Comparison of ENCODE assay signal across 22 mouse cellular contexts in the genomic region with DNA sequence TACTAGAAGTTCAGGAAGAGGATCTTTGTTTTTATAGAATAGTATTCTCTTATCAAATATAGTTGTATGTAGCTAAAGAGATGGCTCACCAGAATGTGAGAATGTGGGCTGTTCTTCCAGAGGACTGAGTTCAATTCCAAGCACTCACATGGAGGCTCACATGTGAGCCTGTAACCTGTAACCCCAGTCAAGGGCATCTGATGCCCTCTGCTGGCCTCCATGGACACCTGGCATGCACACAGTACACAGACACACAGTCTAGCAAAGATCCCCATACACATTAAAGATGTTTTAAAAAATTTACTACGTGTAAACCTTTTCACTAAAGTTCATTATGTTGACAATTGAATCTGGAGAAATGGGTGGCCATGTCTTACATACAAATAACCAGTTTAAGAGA.
A peak's percentile ranks its signal among the peaks of the same experiment; 100 is the strongest.
DNase-seq lines count a peak whose midpoint lies in the region; TF ChIP-seq lines count a peak whose summit lies in the region.
"Had no signal": no experiment of that assay in that cellular context is flagged by ENCODE, and none has a peak within 500 bp of the region (broad histone marks: within the 10 kb centered on the region; RNA-seq: fewer than 3 reads in every experiment).

No protein-coding gene starts in this region.

- no peaks in the 10 kb centered on the region for H3K36me3 ChIP-seq in splenic B cell, adult 2 months (ENCODE audit: control insufficient read depth, insufficient read depth, low read length, poor library complexity, severe bottlenecking)
- H3K36me3 ChIP-seq: embryonic facial prominence, embryonic 15.5 days; hindbrain, embryonic 13.5 days; limb, embryonic 13.5 days; midbrain, embryonic 12.5 days; neural tube, embryonic 15.5 days had no signal

- peak; percentile 26 for TF ChIP-seq CTCF in layer of hippocampus, adult 2 months (conservative IDR thresholded peaks at IDR 0.05)

- no peaks in the 10 kb centered on the region for H3K27me3 ChIP-seq in splenic B cell, adult 2 months (ENCODE audit: control insufficient read depth, insufficient read depth, low read length, poor library complexity, severe bottlenecking)
- H3K27me3 ChIP-seq: embryonic facial prominence, embryonic 15.5 days; hindbrain, embryonic 13.5 days; limb, embryonic 13.5 days; midbrain, embryonic 12.5 days; neural tube, embryonic 15.5 days had no signal

- no peak for DNase-seq in layer of hippocampus, adult 2 months (ENCODE audit: low spot score in 2 of 2)
- DNase-seq in layer of hippocampus, adult 18-20 months (ENCODE audit: low spot score in 2 of 2), result no peak
- DNase-seq in A20 (ENCODE audit: low read depth, low spot score), result peak; percentile 29
- DNase-seq in ES-CJ7 (ENCODE audit: low read depth, low spot score), result peak; percentile 14
- peak; percentile 6 for DNase-seq in splenic B cell, adult 2 months (ENCODE audit: low read depth, low spot score)
- DNase-seq in adrenal gland, postnatal 36 days, result no peak
- no peak for DNase-seq in right cerebral cortex, postnatal 4 days
- DNase-seq: adrenal gland, postnatal 14 days; cerebellum, adult 9-10 months; gastrocnemius, postnatal 14 days; heart, adult 11 months; kidney, adult 9 months; kidney, postnatal 36 days; layer of hippocampus, adult 9-11 months; lung, adult 18-20 months; lung, postnatal 10 days; thymus, postnatal 14 days had no signal

- H3K4me3 ChIP-seq in layer of hippocampus, adult 2 months, result no peak overlapping the region
- H3K4me3 ChIP-seq: embryonic facial prominence, embryonic 15.5 days; hindbrain, embryonic 13.5 days; limb, embryonic 13.5 days; midbrain, embryonic 12.5 days; neural tube, embryonic 15.5 days had no signal

- no peak overlapping the region for H3K27ac ChIP-seq in layer of hippocampus, adult 2 months
- H3K27ac ChIP-seq: embryonic facial prominence, embryonic 15.5 days; hindbrain, embryonic 13.5 days; limb, embryonic 13.5 days; midbrain, embryonic 12.5 days; neural tube, embryonic 15.5 days had no signal

Comparison
In these comparisons a context has a peak if more than half of its experiments do, and no peak if none do; other contexts are left out.
1. DNase-seq: peak in A20 (single experiment), ES-CJ7 (single experiment) and splenic B cell, adult 2 months (single experiment); none in layer of hippocampus, adult 2 months (0 of 2), layer of hippocampus, adult 18-20 months (0 of 2), adrenal gland, postnatal 36 days (0 of 2) and right cerebral cortex, postnatal 4 days (single experiment).